Mouse (Mus musculus) left cerebral cortex, postnatal 4 days (tissue): ENCODE results near the gene Dapk3. TPM values are rescaled to one million over a fixed set of nuclear protein-coding genes. Genes with fewer than 3 reads are reported as not detected.

Experiments used
- DNase-seq: peaks from one replicate; pipeline ENCODE4 v3.0.0-alpha.2; 2022
- intact Hi-C: fragments of 180-260 bp; cut with DNase I; formaldehyde crosslinking; loops from one replicate; pipeline ENCODE4 v1.15.1; 2025
- total RNA-seq, 2 experiments: library from RNA; stranded (reverse); gene quantifications; 2 replicates each; pipeline ENCODE4 v1.2.3; 2021

The Dapk3 gene
- total RNA-seq, 2 experiments from 2014 or later: 62.7 to 62.9 TPM

DNA sequence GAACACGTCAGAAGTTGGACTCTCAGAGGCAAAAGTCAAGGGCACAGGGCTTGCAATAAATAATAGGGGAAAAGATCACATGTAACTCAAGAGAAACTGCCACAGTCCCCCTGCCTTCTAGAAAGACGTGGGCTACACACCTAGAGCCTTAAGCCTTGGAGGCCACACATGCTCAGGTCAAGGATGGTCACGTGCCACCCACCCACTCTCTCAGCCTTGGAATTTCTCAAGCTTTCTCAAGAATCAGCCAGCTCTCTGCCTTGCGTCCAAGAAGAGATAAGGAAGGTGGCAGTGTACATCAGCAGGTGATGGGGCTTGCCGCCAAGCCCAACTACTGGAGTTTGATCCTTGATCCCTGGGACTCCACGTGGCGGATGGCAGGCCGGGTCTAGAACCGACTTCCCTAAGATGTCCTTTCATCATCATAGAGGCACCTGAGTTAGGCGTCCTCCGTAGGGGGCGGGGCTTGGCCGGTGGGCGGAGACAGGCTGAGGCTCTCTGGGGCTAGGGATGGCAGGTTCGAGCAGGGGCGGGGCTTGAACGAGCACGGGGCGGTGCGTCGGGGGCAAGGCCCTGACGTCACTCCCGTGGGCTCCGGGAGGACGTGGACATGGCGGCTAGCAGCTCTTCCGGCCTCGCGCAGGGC, 49.9 kb downstream of the Dapk3 start, which contains the start of gene Zfr2:
Gene Zfr2 (plus strand): TSS at position 576 of the 646 bp plus-strand sequence.
- DNase-seq: peak; percentile 91
- intact Hi-C loops: no loop called here

DNA sequence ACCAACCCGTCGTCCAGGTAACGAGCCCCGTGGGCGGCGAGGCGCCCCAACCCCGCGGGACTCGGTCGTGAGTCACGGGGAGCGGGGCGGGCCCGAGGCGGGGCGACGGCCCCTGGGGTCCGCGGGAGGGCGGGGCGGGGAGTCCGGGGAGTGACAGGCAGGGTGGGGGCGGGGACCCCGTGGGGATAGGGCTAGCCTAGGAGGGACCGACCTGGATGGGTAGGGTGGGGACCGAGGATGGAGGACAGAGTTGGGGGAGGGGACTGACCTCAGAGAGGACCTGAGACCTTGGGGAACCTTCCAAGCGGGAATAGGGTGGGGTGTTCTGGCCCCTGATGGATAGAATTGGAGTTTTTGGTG, 50.4 kb downstream of the Dapk3 start:
- no peak for DNase-seq
- intact Hi-C loops: no loop called here

GRCm38 (mm10) chr10:81234206-81234605, 51.4 kb downstream of the Dapk3 start:
- intact Hi-C loops: no loop called here
- no peak for DNase-seq

GRCm38 (mm10) chr10:81236471-81237268, 53.9 kb downstream of the Dapk3 start:
- no peak for DNase-seq
- intact Hi-C loops: no loop called here

DNA sequence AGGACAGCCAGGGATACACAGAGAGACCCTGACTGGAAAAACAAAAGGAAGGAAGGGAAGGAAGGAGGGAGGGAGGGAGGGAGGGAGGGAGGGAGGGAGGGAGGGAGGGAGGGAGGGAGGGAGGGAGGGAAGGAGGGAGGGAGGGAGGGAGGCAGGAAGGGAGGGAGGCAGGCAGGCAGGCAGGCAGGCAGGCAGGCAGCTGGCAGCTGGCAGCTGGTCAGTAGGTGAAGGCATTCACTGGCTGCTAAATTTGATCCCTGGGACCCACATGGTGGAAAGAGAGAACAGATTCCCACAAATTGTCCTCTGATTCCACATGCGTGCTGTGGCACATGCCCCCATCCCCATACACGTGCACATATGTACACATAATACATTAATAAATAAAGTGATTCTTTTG, 55.8 kb downstream of the Dapk3 start:
- DNase-seq: no peak
- intact Hi-C loops: no loop called here

GRCm38 (mm10) chr10:81240876-81241275, 58.1 kb downstream of the Dapk3 start:
- peak; percentile 65 for DNase-seq
- intact Hi-C loops: no loop called here

DNA sequence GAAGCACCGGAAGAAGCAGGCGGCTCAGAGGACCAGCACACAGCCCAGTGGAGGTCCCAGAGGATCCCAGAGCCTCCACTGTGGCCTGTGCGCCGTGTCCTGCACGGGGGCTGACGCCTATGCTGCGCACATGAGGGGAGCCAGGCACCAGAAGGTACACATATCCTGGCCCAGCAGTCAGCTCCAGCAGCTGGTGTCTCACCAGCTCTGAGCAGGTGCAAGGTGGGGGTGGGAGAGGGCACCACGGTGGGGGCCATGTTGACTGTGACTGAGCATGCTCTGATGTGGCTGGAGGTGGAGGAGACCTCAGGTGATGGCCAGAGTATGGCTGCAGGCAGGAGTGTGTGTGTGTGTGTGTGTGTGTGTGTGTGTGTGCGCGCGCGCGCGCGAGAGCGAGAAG, 59.2 kb downstream of the Dapk3 start:
- DNase-seq: no peak
- intact Hi-C loops: no loop called here

Other genes starting within 250 kb of the Dapk3 start
- gene Gng7, start 168.1 kb upstream of the Dapk3 start, total RNA-seq: 100 to 1,000 TPM in 1 of 2 experiments, 10 to 100 TPM in 1; 96.7 to 106 TPM
- gene Diras1, start 157.3 kb upstream of the Dapk3 start, total RNA-seq: 100 to 1,000 TPM; 104 to 111 TPM
- 10 to 100 TPM; 57.8 to 59.8 TPM for gene Slc39a3, start 145.6 kb upstream of the Dapk3 start, total RNA-seq
- 100 to 1,000 TPM; 193 to 199 TPM for gene Sgta, start 122.8 kb upstream of the Dapk3 start, total RNA-seq
- gene Thop1, start 113.0 kb upstream of the Dapk3 start, total RNA-seq: 10 to 100 TPM; 53.6 to 56.5 TPM
- gene Creb3l3, start 84.1 kb upstream of the Dapk3 start, total RNA-seq: under 1 TPM; 0.22 to 0.60 TPM
- 100 to 1,000 TPM; 153 to 167 TPM for gene Map2k2, start 77.1 kb upstream of the Dapk3 start, total RNA-seq
- gene Zbtb7a, start 47.8 kb upstream of the Dapk3 start, total RNA-seq: 10 to 100 TPM; 23.3 to 24.7 TPM
- 10 to 100 TPM; 29.6 to 30.4 TPM for gene Pias4, start 15.1 kb upstream of the Dapk3 start, total RNA-seq
- 1,000 to 10,000 TPM; 1,312 to 1,322 TPM for gene Eef2, start 6.4 kb upstream of the Dapk3 start, total RNA-seq
- not detected for gene 4930442H23Rik, start 844 bp downstream of the Dapk3 start, total RNA-seq
- under 1 TPM in 1 of 2 experiments, not detected in 1; 0.44 TPM for gene Nmrk2, start 19.0 kb downstream of the Dapk3 start, total RNA-seq
- 100 to 1,000 TPM; 195 to 206 TPM for gene Atcay, start 47.8 kb downstream of the Dapk3 start, total RNA-seq
- gene Zfr2, start 50.1 kb downstream of the Dapk3 start, total RNA-seq: 10 to 100 TPM; 65.2 to 66.0 TPM
- gene Matk, start 69.9 kb downstream of the Dapk3 start, total RNA-seq: 100 to 1,000 TPM; 132 to 140 TPM
- gene Mrpl54, start 83.9 kb downstream of the Dapk3 start, total RNA-seq: 10 to 100 TPM; 41.9 to 50.6 TPM
- 10 to 100 TPM; 22.6 to 28.2 TPM for gene Apba3, start 84.0 kb downstream of the Dapk3 start, total RNA-seq
- gene Tjp3, start 108.6 kb downstream of the Dapk3 start, total RNA-seq: 1 to 10 TPM; 5.4 to 6.1 TPM
- gene Pip5k1c, start 110.0 kb downstream of the Dapk3 start, total RNA-seq: 100 to 1,000 TPM; 295 to 304 TPM
- gene Cactin, start 138.1 kb downstream of the Dapk3 start, total RNA-seq: 10 to 100 TPM; 26.5 to 26.9 TPM
- gene Tbxa2r, start 145.7 kb downstream of the Dapk3 start, total RNA-seq: 1 to 10 TPM; 1.6 to 2.0 TPM
- gene Gipc3, start 160.3 kb downstream of the Dapk3 start, total RNA-seq: under 1 TPM; 0.12 to 0.28 TPM
- gene Hmg20b, start 167.5 kb downstream of the Dapk3 start, total RNA-seq: 10 to 100 TPM; 23.5 to 26.8 TPM
- gene Mfsd12, start 174.5 kb downstream of the Dapk3 start, total RNA-seq: 10 to 100 TPM; 29.6 to 29.7 TPM
- 1 to 10 TPM; 1.3 to 1.4 TPM for gene 4930404N11Rik, start 182.8 kb downstream of the Dapk3 start, total RNA-seq
- gene Fzr1, start 195.5 kb downstream of the Dapk3 start, total RNA-seq: 100 to 1,000 TPM; 109 to 112 TPM
- 10 to 100 TPM; 58.8 to 61.5 TPM for gene Dohh, start 201.4 kb downstream of the Dapk3 start, total RNA-seq
- gene Gm48551, start 201.5 kb downstream of the Dapk3 start, total RNA-seq: 1 to 10 TPM; 3.7 to 4.4 TPM
- gene Gm48552, start 206.0 kb downstream of the Dapk3 start, total RNA-seq: 1 to 10 TPM; 2.7 to 5.9 TPM
- 1 to 10 TPM; 1.5 to 2.3 TPM for gene Smim24, start 210.0 kb downstream of the Dapk3 start, total RNA-seq